Mouse (Mus musculus) heart, postnatal 10 days (tissue): Measurements from ENCODE around the gene Tmc8. TPM values are rescaled to one million over a fixed set of nuclear protein-coding genes. Genes with fewer than 3 reads are reported as not detected.

ENCODE experiments used
- DNase-seq, 2 experiments: peaks; one replicate each; pipeline ENCODE4 v3.0.0; 2021
- intact Hi-C: fragments of 180-260 bp; cut with DNase I; formaldehyde crosslinking; loops from one replicate; pipeline ENCODE4 v1.15.1; 2025
- total RNA-seq, 2 experiments: library from RNA; stranded (reverse); gene quantifications; 2 replicates each; pipeline ENCODE4 v1.2.3; 2021

The Tmc8 gene
- 1 to 10 TPM; 4.4 to 6.4 TPM for total RNA-seq

GRCm38 (mm10) chr11:117781993-117782704, at the start of gene Tmc8, which contains the start of gene Tmc6:
Gene Tmc8, plus strand, starts transcription at chr11:117782076.
Gene Tmc6, minus strand, starts transcription at chr11:117782198.
- intact Hi-C loops: no loop called here
- DNase-seq: peak; percentile 67 to 69

GRCm38 (mm10) chr11:117736037-117736689, 45.7 kb upstream of the Tmc8 start:
- no peak for DNase-seq
- intact Hi-C loops: no loop called here

GRCm38 (mm10) chr11:117738123-117738522, 43.8 kb upstream of the Tmc8 start:
- intact Hi-C loops: no loop called here
- no peak for DNase-seq

- DNase-seq: no peak
- intact Hi-C loops: no loop called here
Measured at GRCm38 (mm10) chr11:117741128-117741527, 40.7 kb upstream of the Tmc8 start.

GRCm38 (mm10) chr11:117742243-117742642, 39.6 kb upstream of the Tmc8 start:
- intact Hi-C loops: no loop called here
- DNase-seq: no peak

- intact Hi-C loops: no loop called here
- DNase-seq: no peak
Measured at GRCm38 (mm10) chr11:117742715-117743114, 39.2 kb upstream of the Tmc8 start.

- intact Hi-C loops: no loop called here
- no peak for DNase-seq
Measured at GRCm38 (mm10) chr11:117743454-117744030, 38.3 kb upstream of the Tmc8 start.

GRCm38 (mm10) chr11:117748628-117749027, 33.2 kb upstream of the Tmc8 start:
- intact Hi-C loops: no loop called here
- no peak for DNase-seq

GRCm38 (mm10) chr11:117749414-117749813, 32.5 kb upstream of the Tmc8 start:
- DNase-seq: no peak

GRCm38 (mm10) chr11:117751544-117751943, 30.3 kb upstream of the Tmc8 start:
- no peak for DNase-seq
- intact Hi-C loops: no loop called here

More at GRCm38 (mm10) chr11:117749414-117749813, 32.5 kb upstream of the Tmc8 start:
- intact Hi-C loops: no loop called here

GRCm38 (mm10) chr11:117755891-117756290, 26.0 kb upstream of the Tmc8 start:
- intact Hi-C loops: no loop called here
- DNase-seq: no peak

DNA sequence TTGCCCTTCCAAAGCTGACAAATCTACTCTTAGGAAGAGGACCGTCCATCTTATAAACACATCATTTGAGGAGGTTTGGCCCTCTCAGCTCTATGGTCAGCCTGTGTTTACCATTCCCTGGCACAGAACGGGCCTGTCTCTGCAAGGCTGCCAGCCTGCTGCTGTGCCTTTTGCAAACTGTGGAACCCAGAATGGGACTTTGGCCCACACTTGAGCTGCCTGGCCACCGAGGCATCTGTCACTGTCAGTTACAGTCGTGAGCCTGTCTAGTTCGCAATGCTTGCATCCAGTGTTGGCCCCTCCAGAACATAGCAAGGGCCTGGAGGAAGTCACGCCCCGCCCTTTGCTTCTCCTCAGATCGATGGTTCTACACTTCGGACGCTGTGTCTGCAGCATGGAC, 22.6 kb upstream of the Tmc8 start:
- no peak for DNase-seq
- intact Hi-C loops: no loop called here

DNA sequence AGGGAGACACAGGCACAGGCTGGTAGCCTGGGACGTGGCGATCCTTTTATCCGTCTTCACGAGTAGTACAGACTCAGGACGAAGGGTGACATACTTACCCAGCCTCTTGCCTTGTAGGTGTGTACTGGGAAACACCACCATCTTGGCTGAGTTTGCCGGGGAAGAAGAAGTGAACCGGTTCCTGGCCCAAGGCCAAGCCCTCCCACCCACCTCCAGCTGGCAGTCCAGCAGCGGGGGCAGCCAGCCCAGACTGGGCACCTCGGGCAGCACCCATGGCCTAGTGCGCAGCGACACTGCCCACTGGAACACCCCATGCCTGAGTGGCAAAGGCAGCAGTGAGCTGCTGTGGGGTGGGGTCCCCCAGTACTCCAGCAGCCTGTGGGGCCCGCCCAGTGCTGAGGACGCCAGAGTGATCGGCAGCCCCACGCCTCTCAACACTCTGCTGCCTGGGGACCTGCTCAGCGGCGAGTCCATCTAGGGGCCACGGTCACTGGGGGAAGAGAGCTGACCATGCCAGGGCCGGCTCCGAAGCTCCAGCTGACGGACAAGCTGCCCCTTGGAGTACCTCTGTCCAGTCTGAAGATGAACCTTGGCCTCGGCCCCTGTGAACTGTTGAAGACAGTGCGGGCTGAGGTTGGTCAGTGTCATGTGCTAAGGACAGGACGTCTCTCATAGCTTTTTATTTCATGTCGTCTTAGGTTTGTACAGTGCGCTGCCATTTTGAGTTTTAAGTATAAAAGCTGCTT, 21.3 kb upstream of the Tmc8 start:
- DNase-seq: no peak
- intact Hi-C loops: no loop called here

DNA sequence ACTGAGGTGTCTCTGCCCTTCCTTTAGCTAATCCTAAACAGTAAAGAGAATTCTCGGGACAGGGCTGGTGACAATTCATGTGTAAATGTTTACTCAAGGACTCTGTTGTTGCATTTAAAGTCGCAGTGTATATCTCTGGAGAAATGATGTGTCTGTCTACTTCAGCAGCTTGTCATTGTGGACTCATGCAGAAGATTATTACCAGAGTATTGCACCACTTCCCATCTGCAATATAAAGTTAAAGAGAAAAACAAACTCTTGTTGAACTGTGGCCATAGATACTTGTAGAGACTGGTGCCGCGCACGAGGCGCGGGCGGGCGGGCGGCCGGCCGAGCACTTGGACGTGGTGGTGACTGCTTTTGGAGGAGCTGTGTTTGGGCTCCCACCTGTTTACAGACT, 20.1 kb upstream of the Tmc8 start:
- DNase-seq: no peak
- intact Hi-C loops: no loop called here

DNA sequence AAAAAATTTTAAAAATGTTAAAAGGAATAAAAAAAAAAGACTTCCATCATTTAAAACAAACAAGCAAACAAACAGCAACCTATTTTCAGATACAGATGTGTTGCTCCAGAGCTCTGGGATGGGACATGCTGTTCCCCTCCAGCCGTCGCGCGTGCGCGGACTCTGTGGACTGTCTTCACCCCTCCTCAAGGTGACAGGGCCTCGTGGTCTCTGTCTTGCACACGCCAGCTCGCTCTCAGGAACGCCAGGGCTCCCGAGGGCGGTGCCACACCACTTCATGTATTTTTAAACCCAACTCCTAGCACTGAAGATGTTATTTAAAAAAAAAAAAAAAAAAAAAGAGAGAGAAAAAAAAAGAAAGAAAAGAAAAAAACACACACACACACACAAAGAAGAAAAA, 19.6 kb upstream of the Tmc8 start:
- intact Hi-C loops: no loop called here
- peak in 1 of 2 experiments; percentile 42 for DNase-seq

DNA sequence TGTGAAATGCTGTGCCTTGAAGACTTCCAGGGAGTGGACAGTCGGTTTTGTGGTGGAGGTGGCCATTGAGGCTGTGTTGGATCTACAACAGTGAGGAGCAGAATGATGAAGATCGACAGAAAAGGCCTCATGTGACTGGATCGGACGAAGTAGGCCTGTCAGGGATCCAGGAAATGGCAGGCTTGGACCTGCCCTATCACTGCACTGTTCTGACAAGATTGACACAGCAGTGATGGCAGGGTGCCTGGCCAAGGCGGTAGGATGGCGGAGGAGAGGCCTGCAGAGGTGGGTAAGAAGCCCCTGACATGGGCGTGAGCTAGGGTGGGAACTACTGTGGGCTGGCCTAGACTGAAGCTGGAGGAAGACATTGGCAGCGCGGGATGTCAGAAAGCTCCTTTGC, 17.6 kb upstream of the Tmc8 start:
- intact Hi-C loops: no loop called here
- peak in 1 of 2 experiments; percentile 38 for DNase-seq

- DNase-seq: no peak
- intact Hi-C loops: no loop called here
Measured at GRCm38 (mm10) chr11:117765361-117765760, 16.5 kb upstream of the Tmc8 start.

DNA sequence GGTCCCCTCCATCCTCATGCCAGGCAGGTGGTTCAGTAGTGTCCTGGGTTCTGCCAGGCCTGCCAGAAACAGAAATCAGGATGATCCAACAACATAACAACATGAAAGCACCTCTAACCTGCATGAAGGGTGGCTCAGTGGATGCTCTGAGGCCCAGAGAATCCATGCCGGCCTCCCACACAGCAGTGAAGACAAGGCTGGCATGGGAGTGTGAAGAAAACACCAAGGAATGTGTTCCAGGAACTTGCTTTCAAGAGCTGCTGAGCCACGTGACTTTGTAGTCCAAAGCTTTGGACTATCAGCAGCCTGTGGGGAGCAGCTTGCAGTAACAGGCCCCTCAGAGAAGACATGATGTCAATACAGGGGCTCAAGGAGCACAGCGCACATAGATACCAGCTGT, 15.6 kb upstream of the Tmc8 start:
- intact Hi-C loops: no loop called here
- DNase-seq: no peak

DNA sequence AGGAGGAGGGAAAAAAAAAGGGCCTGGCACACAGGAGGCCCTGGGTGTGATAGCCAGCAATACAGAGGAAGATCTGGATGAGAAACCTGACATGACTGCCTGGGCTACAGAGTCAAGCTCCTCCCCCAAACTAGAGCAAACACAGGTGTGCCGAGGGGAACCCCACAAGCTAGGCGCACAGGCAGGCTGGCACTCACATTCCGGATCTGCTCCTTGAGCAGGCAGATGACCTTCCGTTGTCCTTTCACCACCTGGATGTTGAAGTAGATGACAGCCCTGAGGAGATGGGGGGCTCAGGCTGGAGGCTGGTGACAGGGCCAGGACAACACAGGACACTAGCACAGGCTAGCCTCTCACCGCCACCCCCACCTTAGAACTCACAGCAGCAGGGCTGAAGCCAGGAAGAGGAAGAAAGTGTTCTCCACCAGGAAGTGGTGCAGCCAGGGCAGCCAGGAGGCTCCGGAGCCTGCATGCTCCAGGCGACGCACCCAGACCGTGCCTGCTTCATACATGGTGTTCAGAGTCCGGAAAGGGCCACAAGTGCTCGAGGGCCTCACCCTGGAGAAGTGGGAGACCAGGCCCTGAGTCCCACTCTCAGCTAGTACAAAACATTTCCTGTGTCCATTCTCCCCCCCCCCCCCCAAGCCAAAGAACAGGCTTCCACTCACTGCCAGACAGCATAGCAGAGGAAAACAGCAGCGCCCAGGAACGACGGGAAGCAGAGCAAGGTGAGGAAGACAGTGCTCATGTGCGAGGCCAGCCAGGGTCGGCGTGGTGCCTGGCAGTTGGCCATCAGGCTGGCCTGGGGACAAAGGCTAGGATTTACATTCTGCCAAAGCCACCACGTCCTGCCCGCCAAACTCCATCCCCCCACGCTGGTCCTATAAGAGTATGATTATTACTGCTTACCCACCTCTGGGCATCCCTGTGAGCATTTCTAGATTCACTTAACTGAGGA, 12.9 kb upstream of the Tmc8 start:
- intact Hi-C loops: no loop called here
- DNase-seq: no peak

GRCm38 (mm10) chr11:117769683-117770047, 12.2 kb upstream of the Tmc8 start:
- no peak for DNase-seq
- intact Hi-C loops: loop anchor here (5.0 kb wide), 1 partner anchor 57 kb away; no protein-coding TSS in a partner anchor
